Mouse (Mus musculus) liver, adult 2 months (tissue): ENCODE data around the gene Gm20075.

Experiments
- CTCF ChIP-seq: fragments of 200-500 bp; IDR thresholded peaks from 2 replicates; pipeline ENCODE4 v1.5.1; 2011; ENCODE audit warnings: low read depth, low read length, control low read depth
- POLR2A ChIP-seq: fragments of 200-500 bp; IDR thresholded peaks from 2 replicates; pipeline ENCODE4 v1.6.1; 2011; ENCODE audit warnings: low read length, control low read depth; ENCODE audit not compliant: insufficient read depth; ENCODE audit errors: extremely low read depth

- TF ChIP-seq CTCF (no peak), POLR2A (no peak)
Measured at GRCm38 (mm10) chr13:96039536-96039935, 41.6 kb downstream of the Gm20075 start.
